15 mouse cellular contexts compared by ENCODE assay signal in genomic region chr7:61726149-61726548, GRCm38 (mm10).
DNase-seq lines count a peak whose midpoint lies in the region; ATAC-seq lines count a peak whose summit lies in the region.
"Had no signal": no experiment of that assay in that cellular context is flagged by ENCODE, and none has a peak within 500 bp of the region (broad histone marks: within the 10 kb centered on the region; RNA-seq: fewer than 3 reads in every experiment).

No protein-coding gene starts in this region.

- peak; percentile 34 for DNase-seq in layer of hippocampus, adult 11-12 months (ENCODE audit: low spot score)
- no peak for DNase-seq in layer of hippocampus, postnatal 10 days (ENCODE audit: low spot score in 2 of 2)
- peak; percentile 52 for DNase-seq in A20 (ENCODE audit: low read depth, low spot score)
- peak; percentile 12 for DNase-seq in brain, embryonic 18.5 days (ENCODE audit: low read depth, low spot score)
- DNase-seq in left cerebral cortex, postnatal 14 days (ENCODE audit: low spot score in 2 of 2), result peak; percentile 12 to 40
- no peak for DNase-seq in lung, postnatal 4 days
- DNase-seq in adrenal gland, postnatal 36 days, result no peak
- DNase-seq: cerebellum, adult 9-11 months; kidney, postnatal 36 days had no signal

- H3K27ac ChIP-seq in kidney, embryonic 16.5 days (ENCODE audit: low read length), result no peak overlapping the region
- H3K27ac ChIP-seq: embryonic facial prominence, embryonic 12.5 days; heart, embryonic 10.5 days; limb, embryonic 15.5 days; lung, embryonic 15.5 days had no signal

- no peak overlapping the region for H3K9ac ChIP-seq in kidney, embryonic 16.5 days (replicated peaks; ENCODE audit: low read length)
- H3K9ac ChIP-seq: embryonic facial prominence, embryonic 12.5 days; limb, embryonic 15.5 days; lung, embryonic 15.5 days had no signal

- no peaks in the 10 kb centered on the region for H3K4me1 ChIP-seq in kidney, embryonic 16.5 days (ENCODE audit: insufficient read depth, low read length)
- H3K4me1 ChIP-seq: embryonic facial prominence, embryonic 12.5 days; heart, embryonic 10.5 days; limb, embryonic 15.5 days; lung, embryonic 15.5 days had no signal

- H3K4me3 ChIP-seq in kidney, embryonic 16.5 days (ENCODE audit: low read length), result no peak overlapping the region
- H3K4me3 ChIP-seq: embryonic facial prominence, embryonic 12.5 days; heart, embryonic 10.5 days; limb, embryonic 15.5 days; lung, embryonic 15.5 days had no signal

- no peak for ATAC-seq in kidney, embryonic 16.5 days (ENCODE audit: low FRiP score, low TSS enrichment)

- no peak overlapping the region for H3K4me2 ChIP-seq in kidney, embryonic 16.5 days (replicated peaks; ENCODE audit: low read depth, low read length)
- H3K4me2 ChIP-seq: embryonic facial prominence, embryonic 12.5 days; limb, embryonic 15.5 days; lung, embryonic 15.5 days had no signal

- no peaks in the 10 kb centered on the region for H3K27me3 ChIP-seq in kidney, embryonic 16.5 days (ENCODE audit: insufficient read depth, low read length)
- H3K27me3 ChIP-seq: CH12.LX; embryonic facial prominence, embryonic 12.5 days; limb, embryonic 15.5 days; lung, embryonic 15.5 days had no signal

- no peaks in the 10 kb centered on the region for H3K9me3 ChIP-seq in kidney, embryonic 16.5 days (ENCODE audit: low read length)
- H3K9me3 ChIP-seq: embryonic facial prominence, embryonic 12.5 days; limb, embryonic 15.5 days; lung, embryonic 15.5 days had no signal

- intact Hi-C loops in left cerebral cortex, postnatal 14 days (cut with DNase I), result no loop called here

- H3K36me3 ChIP-seq in kidney, embryonic 16.5 days (ENCODE audit: insufficient read depth, low read length), result no peaks in the 10 kb centered on the region
- H3K36me3 ChIP-seq: embryonic facial prominence, embryonic 12.5 days; heart, embryonic 10.5 days; limb, embryonic 15.5 days; lung, embryonic 15.5 days had no signal

Comparison
In these comparisons a context has a peak if more than half of its experiments do, and no peak if none do; other contexts are left out.
1. DNase-seq: peak in layer of hippocampus, adult 11-12 months (single experiment), A20 (single experiment), brain, embryonic 18.5 days (single experiment) and left cerebral cortex, postnatal 14 days (2 of 2); none in layer of hippocampus, postnatal 10 days (0 of 2), lung, postnatal 4 days (0 of 2) and adrenal gland, postnatal 36 days (0 of 2).